Mouse (Mus musculus) spleen, adult 2 months (tissue): Measurements from ENCODE around the gene Zfp990. TPM values are rescaled to one million over a fixed set of nuclear protein-coding genes. Genes with fewer than 3 reads are reported as not detected.
A peak's percentile ranks its signal among the peaks of the same experiment; 100 is the strongest.
"Not testable (repeated sequence)": the region's sequence is repeated elsewhere in the genome, so short reads cannot be mapped to it uniquely, and the experiment has no call there.

Experiments
- DNase-seq, 2 experiments: peaks; one replicate each; pipeline versions ENCODE4 v3.0.0 to v3.0.0-alpha.2; 2012 to 2021; ENCODE audit warnings: low spot score in 2 of 2, low read depth in 1 of 2
- H3K27ac ChIP-seq: fragments of 200-500 bp; 2 replicates; pipeline ENCODE4 v1.5.1; 2012; ENCODE audit warnings: low read length, inconsistent platforms; ENCODE audit not compliant: insufficient read depth
- H3K27me3 ChIP-seq: fragments of 200-500 bp; 2 replicates; pipeline ENCODE4 v1.6.1; 2012; ENCODE audit warnings: mild to moderate bottlenecking, moderate library complexity, low read length, inconsistent platforms; ENCODE audit not compliant: control insufficient read depth, insufficient read depth
- H3K36me3 ChIP-seq: fragments of 200-500 bp; 2 replicates; pipeline ENCODE4 v1.6.1; 2012; ENCODE audit warnings: mild to moderate bottlenecking, low read length, inconsistent platforms; ENCODE audit not compliant: control insufficient read depth, insufficient read depth
- H3K4me1 ChIP-seq: fragments of 200-500 bp; 2 replicates; pipeline ENCODE4 v1.6.1; 2011; ENCODE audit warnings: inconsistent platforms; ENCODE audit not compliant: control insufficient read depth, insufficient read depth, insufficient read length
- H3K4me3 ChIP-seq: fragments of 200-500 bp; 2 replicates; pipeline ENCODE4 v1.5.1; 2011; ENCODE audit warnings: mild to moderate bottlenecking, inconsistent platforms; ENCODE audit not compliant: insufficient read depth, insufficient read length; ENCODE audit errors: extremely low read depth
- WGBS: fragments of 180-500 bp; shearing (Covaris S2); methylation state at CpG from one replicate; pipeline ENCODE4 v1.1.7; 2018; 5-methylcytosine and 5-hydroxymethylcytosine counted together
- polyA plus RNA-seq: library from polyadenylated mRNA; depleted of rRNA; stranded (reverse); fragments of >200 nt; gene quantifications from 2 replicates; pipeline ENCODE4 v1.2.3, GENCODE M21; 2012; rRNA removed

Zfp990 gene
- polyA plus RNA-seq, 1 experiment: 0.23 TPM

DNA sequence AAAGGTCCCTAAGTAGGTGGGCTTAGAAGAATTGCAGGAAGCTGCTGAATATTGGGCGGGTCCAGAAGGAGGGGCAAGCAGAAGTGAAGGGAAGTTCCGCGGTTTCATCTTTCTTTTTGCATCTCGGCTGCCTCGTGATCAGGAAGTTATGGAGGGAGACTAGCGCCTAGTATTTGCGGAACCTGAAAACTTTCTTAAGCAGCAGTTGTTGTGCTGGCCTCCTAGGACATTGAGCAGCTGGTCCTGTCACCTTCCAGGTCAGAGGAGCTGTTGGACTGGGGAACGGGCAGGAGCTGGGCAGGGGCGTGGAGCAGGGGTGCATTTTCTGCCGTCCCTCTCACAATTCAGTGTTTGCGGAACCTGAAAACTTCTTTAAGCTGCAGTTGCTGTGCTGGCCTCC, 74.5 kb downstream of the Zfp990 start, which contains the start of gene Gm13212:
TSS of gene Gm13212 (plus strand) at position 89 of the 400 bp plus-strand sequence.
- H3K27me3 ChIP-seq, H3K4me1 ChIP-seq, H3K36me3 ChIP-seq: not testable (repeated sequence)
- 0 out of 2 replicates have a peak within 1 kb of the TSS, but pooled peaks have one; percentile 41 for H3K27ac ChIP-seq
- DNase-seq: peak; percentile 29 to 35
- H3K4me3 ChIP-seq: peak within 1 kb of the TSS; percentile 55
- WGBS: 21% methylated on average over 11 of the region's 11 CpGs

DNA sequence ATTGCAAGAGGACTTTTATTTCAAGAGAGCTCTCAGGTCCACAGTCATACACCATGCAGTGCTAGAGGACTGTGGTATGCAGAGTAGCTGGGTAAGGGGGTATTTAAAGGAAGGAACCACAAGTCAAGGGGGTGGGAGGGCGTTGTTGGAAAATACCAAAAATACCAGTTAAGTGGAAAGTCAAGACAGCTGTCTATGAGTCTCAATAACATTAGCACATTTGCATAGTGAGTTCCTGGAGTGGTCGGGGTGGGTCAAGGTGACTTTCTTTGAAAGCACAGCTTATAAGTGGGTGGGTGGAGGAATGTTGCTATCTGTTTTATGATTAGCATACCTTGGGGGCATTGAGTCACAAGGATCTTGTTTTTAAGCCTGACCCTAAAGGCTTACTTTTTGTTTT, 75.5 kb downstream of the Zfp990 start:
- WGBS: 61% methylated on average over 2 of the region's 2 CpGs
- not testable (repeated sequence) for H3K4me3 ChIP-seq, H3K27me3 ChIP-seq, H3K27ac ChIP-seq, DNase-seq, H3K4me1 ChIP-seq, H3K36me3 ChIP-seq

Other genes starting within 250 kb of the Zfp990 start
- 0.68 and 0.73 TPM in 2 replicates for gene Tnfrsf8, start 195.6 kb upstream of the Zfp990 start, polyA plus RNA-seq
- gene Gm13212, start 74.4 kb downstream of the Zfp990 start, polyA plus RNA-seq: 0.14 and 0.15 TPM in 2 replicates
- not detected in 2 replicates for gene Zfp980, start 159.9 kb downstream of the Zfp990 start, polyA plus RNA-seq